Mouse (Mus musculus): ENCODE measurements around the gene 1700102P08Rik. TPM values are rescaled to one million over a fixed set of nuclear protein-coding genes. Genes with fewer than 3 reads are reported as not detected.

Gene 1700102P08Rik
- polyA plus RNA-seq, 1 experiment from 2014 or later: 2.2 TPM

DNA sequence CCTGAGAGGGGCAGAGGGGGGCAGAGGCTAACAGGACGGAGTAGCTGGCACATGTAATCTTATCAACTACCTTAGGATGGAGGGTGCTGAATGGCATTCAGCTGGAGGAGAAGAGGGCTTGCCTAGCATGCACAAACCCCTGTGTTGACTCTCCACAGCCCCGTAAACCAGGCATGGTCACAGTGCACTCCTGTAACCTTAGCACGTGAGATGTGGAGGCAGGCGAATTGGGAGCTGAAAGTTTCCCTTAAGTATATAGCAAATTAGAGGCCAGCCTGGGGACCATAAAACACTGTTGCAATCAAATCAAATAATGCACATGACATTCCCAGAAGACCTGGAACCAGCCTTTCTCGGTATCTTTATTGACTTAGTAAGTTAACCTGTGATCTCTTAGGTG lies 13.9 kb upstream of the 1700102P08Rik start:
- ATAC-seq (ENCODE audit: low FRiP score): no peak
- Histone ChIP-seq H3K27me3 (ENCODE audit: control insufficient read depth, insufficient read depth, low read length) (no peaks in the 10 kb centered on the region), H3K4me1 (replicated peaks; ENCODE audit: control insufficient read depth, insufficient read depth, low read length) (no peaks in the 10 kb centered on the region), H3K4me2 (replicated peaks) (no peak overlapping the region), H3K9ac (no peak overlapping the region), H3K4me3 (replicated peaks; ENCODE audit: low read length) (no peak overlapping the region), H3K9me3 (ENCODE audit: control insufficient read depth, low read length) (no peaks in the 10 kb centered on the region), H3K27ac (no peak overlapping the region), H3K36me3 (replicated peaks; ENCODE audit: control insufficient read depth, insufficient read depth) (peaks cover 98% of the 10 kb centered on the region)
- WGBS: 88% methylated on average over 5 of the region's 5 CpGs
- no peak for DNase-seq (ENCODE audit: low spot score)

DNA sequence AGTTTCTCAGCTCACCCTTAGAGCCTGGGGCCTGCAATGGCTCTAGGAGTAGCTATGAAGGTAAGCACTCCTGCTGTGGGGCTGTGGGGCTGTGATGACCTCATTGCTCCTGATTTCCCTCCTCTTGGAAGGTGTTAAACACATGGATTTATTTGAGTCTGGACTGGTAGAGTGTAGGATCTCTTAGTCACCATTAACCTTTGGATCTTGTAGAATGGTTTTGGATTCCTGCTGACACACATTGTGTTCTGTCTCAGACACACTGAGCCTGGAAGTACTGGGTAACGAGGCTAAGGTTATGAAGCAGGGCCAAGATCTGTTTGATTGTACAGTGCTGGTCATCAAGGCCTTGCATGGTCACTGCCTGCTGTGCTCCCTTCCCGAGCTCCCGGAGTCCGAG lies 13.3 kb upstream of the 1700102P08Rik start:
- Histone ChIP-seq H3K27me3 (ENCODE audit: control insufficient read depth, insufficient read depth, low read length) (no peaks in the 10 kb centered on the region), H3K4me3 (replicated peaks; ENCODE audit: low read length) (no peak overlapping the region)

DNA sequence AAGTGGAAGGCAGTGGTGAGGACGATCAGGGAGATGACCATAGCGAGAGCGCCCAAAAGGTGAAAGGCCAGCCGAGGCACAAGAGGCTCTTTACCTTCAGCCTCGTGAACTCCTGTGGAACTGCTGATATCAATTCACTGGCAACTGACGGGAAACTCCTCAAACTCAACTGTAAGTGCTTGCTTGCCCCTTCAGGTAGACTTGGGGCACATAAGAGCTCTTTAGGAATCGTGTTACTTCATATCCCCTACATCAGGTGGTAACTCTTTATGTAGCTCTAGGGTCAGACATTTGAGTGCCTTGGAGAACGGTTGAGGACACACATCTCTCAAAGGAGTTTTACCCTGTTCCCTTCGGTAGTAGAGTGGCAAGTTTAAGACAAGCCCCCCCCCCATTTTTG lies 11.2 kb upstream of the 1700102P08Rik start:
- Histone ChIP-seq H3K27ac (no peak overlapping the region), H3K27me3 (ENCODE audit: control insufficient read depth, insufficient read depth, low read length) (no peaks in the 10 kb centered on the region), H3K4me3 (replicated peaks; ENCODE audit: low read length) (no peak overlapping the region), H3K4me1 (replicated peaks; ENCODE audit: control insufficient read depth, insufficient read depth, low read length) (no peaks in the 10 kb centered on the region), H3K4me2 (replicated peaks) (no peak overlapping the region), H3K9me3 (ENCODE audit: control insufficient read depth, low read length) (no peaks in the 10 kb centered on the region), H3K9ac (no peak overlapping the region), H3K36me3 (replicated peaks; ENCODE audit: control insufficient read depth, insufficient read depth) (peaks cover 99% of the 10 kb centered on the region)
- ATAC-seq (ENCODE audit: low FRiP score) (no peak), DNase-seq (ENCODE audit: low spot score) (no peak)
- WGBS: 96% methylated on average over 9 of the region's 9 CpGs

More for the DNA sequence above, 13.3 kb upstream of the 1700102P08Rik start:
- WGBS: 94% methylated on average over 4 of the region's 4 CpGs
- Histone ChIP-seq H3K4me1 (replicated peaks; ENCODE audit: control insufficient read depth, insufficient read depth, low read length) (no peaks in the 10 kb centered on the region), H3K9me3 (ENCODE audit: control insufficient read depth, low read length) (no peaks in the 10 kb centered on the region), H3K9ac (no peak overlapping the region), H3K36me3 (replicated peaks; ENCODE audit: control insufficient read depth, insufficient read depth) (peaks cover 98% of the 10 kb centered on the region), H3K4me2 (replicated peaks) (no peak overlapping the region), H3K27ac (no peak overlapping the region)
- no peak for DNase-seq (ENCODE audit: low spot score)
- ATAC-seq (ENCODE audit: low FRiP score): no peak

DNA sequence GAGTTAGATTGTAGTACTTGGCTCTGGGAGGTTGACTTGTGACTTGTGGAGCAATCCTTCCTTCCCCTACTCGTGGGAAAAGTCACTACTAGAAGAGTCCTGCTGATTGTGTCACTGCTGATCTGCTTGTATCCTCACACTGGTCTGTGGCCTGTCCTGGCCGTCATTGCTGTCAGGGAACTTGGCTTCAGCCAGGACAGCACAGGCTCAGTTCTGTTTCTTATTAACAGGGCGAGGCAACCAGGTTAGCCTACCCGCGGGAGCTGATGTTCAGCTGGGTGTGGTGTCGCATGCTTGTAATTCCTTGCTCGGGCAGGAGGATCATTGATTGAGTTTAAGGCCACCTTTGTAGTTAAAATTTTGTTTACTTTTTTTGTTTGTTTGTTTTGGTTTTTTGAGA lies 7.6 kb upstream of the 1700102P08Rik start:
- Histone ChIP-seq H3K4me3 (replicated peaks; ENCODE audit: low read length) (no peak overlapping the region), H3K27me3 (ENCODE audit: control insufficient read depth, insufficient read depth, low read length) (no peaks in the 10 kb centered on the region), H3K4me2 (replicated peaks) (no peak overlapping the region), H3K27ac (no peak overlapping the region), H3K9me3 (ENCODE audit: control insufficient read depth, low read length) (no peaks in the 10 kb centered on the region), H3K9ac (no peak overlapping the region), H3K4me1 (replicated peaks; ENCODE audit: control insufficient read depth, insufficient read depth, low read length) (no peaks in the 10 kb centered on the region), H3K36me3 (replicated peaks; ENCODE audit: control insufficient read depth, insufficient read depth) (peaks cover 99% of the 10 kb centered on the region)
- ATAC-seq (ENCODE audit: low FRiP score) (no peak), DNase-seq (ENCODE audit: low spot score) (no peak)
- WGBS: 88% methylated on average over 7 of the region's 7 CpGs

DNA sequence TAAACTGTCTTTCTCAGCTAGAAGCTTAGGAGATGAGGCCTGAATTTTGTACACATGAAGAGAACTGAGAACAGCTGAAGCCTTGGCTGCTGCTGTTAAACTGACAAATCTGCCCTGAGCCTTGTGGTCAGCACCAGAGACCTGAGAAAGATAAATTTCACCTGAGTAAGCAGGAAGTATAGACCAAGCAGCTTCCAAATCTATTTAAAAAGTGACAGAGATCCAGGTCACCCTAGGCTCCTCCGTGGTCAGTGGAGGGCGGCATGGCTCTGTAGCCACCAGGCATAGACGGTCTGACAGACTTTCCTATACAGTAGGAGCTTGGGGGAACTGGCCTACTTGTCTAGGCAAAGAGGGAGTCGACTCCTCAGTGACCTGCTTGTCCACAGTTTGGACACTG lies 5.8 kb upstream of the 1700102P08Rik start:
- Histone ChIP-seq H3K27ac (no peak overlapping the region), H3K4me3 (replicated peaks; ENCODE audit: low read length) (no peak overlapping the region), H3K4me1 (replicated peaks; ENCODE audit: control insufficient read depth, insufficient read depth, low read length) (no peaks in the 10 kb centered on the region), H3K9ac (no peak overlapping the region), H3K4me2 (replicated peaks) (no peak overlapping the region), H3K36me3 (replicated peaks; ENCODE audit: control insufficient read depth, insufficient read depth) (peaks cover 99% of the 10 kb centered on the region), H3K9me3 (ENCODE audit: control insufficient read depth, low read length) (no peaks in the 10 kb centered on the region), H3K27me3 (ENCODE audit: control insufficient read depth, insufficient read depth, low read length) (no peaks in the 10 kb centered on the region)
- WGBS: 93% methylated on average over 4 of the region's 4 CpGs
- ATAC-seq (ENCODE audit: low FRiP score): no peak
- DNase-seq (ENCODE audit: low spot score): no peak

DNA sequence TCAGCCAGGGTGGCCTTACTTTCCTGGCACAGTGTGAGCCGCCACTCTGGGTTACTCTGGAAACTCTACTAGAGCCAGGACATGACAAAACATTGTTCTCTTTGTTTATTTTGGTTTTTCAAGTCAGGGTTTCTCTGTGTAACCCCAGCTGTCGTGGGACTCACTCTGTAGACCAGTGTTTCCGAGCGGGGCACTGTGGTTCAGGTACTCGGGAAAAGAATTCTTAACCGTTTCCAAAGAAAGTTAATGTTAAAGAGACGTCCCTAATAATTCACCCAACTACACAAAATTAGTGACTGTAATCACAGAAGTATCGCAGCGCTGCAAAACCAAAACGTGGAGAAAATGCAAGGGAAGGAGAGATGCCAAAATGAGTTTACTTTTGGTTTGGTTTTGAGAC lies 4.0 kb upstream of the 1700102P08Rik start:
- ATAC-seq (ENCODE audit: low FRiP score) (no peak), DNase-seq (ENCODE audit: low spot score) (no peak)
- Histone ChIP-seq H3K27ac (no peak overlapping the region), H3K4me1 (replicated peaks; ENCODE audit: control insufficient read depth, insufficient read depth, low read length) (no peaks in the 10 kb centered on the region), H3K36me3 (replicated peaks; ENCODE audit: control insufficient read depth, insufficient read depth) (peaks cover 99% of the 10 kb centered on the region), H3K9ac (no peak overlapping the region), H3K4me3 (replicated peaks; ENCODE audit: low read length) (no peak overlapping the region), H3K4me2 (replicated peaks) (no peak overlapping the region), H3K9me3 (ENCODE audit: control insufficient read depth, low read length) (no peaks in the 10 kb centered on the region), H3K27me3 (ENCODE audit: control insufficient read depth, insufficient read depth, low read length) (no peaks in the 10 kb centered on the region)
- 83% methylated on average over 10 of the region's 10 CpGs for WGBS

DNA sequence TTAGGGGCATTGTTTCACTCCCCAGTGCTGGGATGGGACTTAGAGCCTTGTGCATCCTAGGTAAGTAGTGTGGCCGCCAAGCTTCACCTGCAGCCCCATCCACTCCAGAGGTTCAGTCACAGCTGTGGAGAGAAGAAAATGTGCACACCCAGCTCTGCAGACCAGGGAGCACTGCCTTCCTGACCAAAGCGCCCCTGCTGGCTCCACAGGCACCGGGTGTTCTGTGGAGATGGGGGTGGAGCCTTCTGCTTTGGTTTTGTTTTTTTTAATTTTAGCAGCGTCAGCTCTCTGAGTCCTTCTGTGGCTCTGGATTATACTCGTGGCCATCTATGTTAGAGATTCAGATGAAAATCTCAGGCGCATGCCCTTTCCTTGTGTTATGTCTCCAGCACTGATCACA lies 3.4 kb upstream of the 1700102P08Rik start:
- ATAC-seq (ENCODE audit: low FRiP score): no peak
- Histone ChIP-seq H3K9ac (no peak overlapping the region), H3K4me1 (replicated peaks; ENCODE audit: control insufficient read depth, insufficient read depth, low read length) (no peaks in the 10 kb centered on the region), H3K36me3 (replicated peaks; ENCODE audit: control insufficient read depth, insufficient read depth) (peaks cover 98% of the 10 kb centered on the region), H3K27ac (no peak overlapping the region), H3K27me3 (ENCODE audit: control insufficient read depth, insufficient read depth, low read length) (no peaks in the 10 kb centered on the region), H3K4me3 (replicated peaks; ENCODE audit: low read length) (no peak overlapping the region), H3K4me2 (replicated peaks) (no peak overlapping the region), H3K9me3 (ENCODE audit: control insufficient read depth, low read length) (no peaks in the 10 kb centered on the region)
- DNase-seq (ENCODE audit: low spot score): no peak
- 87% methylated on average over 6 of the region's 6 CpGs for WGBS

DNA sequence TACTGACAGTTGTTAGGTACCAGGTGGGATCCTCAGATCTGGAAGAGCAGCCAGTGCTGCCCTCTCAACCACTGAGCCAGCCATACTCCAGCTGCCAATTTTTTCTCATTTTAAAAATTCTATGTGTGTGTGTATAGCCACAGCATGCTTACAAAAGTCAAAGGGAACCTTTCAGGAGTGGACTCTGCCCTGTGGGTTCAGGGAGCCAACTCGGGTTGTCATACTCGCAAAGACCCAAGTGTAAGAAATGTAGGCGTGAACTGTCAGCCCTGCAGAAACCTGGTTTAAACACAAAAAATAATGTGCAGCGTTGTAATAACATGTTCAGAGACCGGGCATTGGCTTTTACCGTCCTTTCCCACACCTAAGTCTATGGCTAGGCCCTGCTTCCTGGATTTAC lies 1.6 kb downstream of the 1700102P08Rik start:
- Histone ChIP-seq H3K27me3 (ENCODE audit: control insufficient read depth, insufficient read depth, low read length) (no peaks in the 10 kb centered on the region), H3K4me3 (replicated peaks; ENCODE audit: low read length) (no peak overlapping the region), H3K27ac (no peak overlapping the region), H3K9me3 (ENCODE audit: control insufficient read depth, low read length) (no peaks in the 10 kb centered on the region), H3K4me1 (replicated peaks; ENCODE audit: control insufficient read depth, insufficient read depth, low read length) (no peaks in the 10 kb centered on the region), H3K9ac (no peak overlapping the region), H3K36me3 (replicated peaks; ENCODE audit: control insufficient read depth, insufficient read depth) (peaks cover 48% of the 10 kb centered on the region), H3K4me2 (replicated peaks) (no peak overlapping the region)
- DNase-seq (ENCODE audit: low spot score): no peak
- ATAC-seq (ENCODE audit: low FRiP score): no peak
- WGBS: 97% methylated on average over 6 of the region's 6 CpGs

DNA sequence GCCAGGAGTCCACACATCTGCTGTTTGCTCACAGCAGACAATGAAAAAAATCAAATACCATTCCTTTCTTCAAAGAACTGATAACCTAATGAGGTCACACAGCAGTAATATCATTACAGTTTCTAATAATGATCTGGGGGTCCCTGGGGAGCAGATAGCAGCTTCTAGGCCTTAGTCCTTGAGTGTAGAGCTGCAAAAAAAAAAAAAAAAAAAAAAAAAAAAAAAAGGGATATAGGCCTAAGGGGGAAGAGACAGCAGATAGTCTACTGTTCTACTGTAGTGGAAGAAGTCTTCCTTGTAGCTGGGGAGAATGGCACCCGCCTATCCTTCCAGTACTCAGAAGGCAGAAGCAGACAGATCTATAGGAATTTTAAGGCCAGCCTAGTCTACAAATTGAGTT lies 2.8 kb downstream of the 1700102P08Rik start:
- no peak for DNase-seq (ENCODE audit: low spot score)
- no peak for ATAC-seq (ENCODE audit: low FRiP score)

DNA sequence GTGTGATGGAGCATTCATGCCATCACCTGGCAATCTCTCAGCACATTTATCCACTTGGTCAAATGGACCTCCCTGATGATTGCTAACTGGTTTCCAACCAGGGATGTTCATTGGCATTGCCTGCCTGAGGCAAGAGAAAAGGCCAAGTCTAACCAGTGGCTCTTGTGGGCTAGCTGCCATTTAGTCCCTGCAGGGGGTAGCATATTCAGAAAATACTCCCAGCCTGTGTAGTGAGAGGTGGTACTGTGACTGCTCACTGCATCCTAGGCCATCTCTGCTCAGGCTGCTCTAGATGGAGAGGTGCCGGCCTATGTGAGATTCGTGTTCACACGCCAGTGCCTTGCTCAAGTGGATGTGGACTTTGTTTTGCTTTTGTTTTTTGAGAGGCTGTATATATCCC lies 5.7 kb downstream of the 1700102P08Rik start:
- no peak overlapping the region for H3K27ac ChIP-seq
- peaks cover 9% of the 10 kb centered on the region; the same call in 1 of the 2 replicates for H3K4me1 ChIP-seq (replicated peaks; ENCODE audit: control insufficient read depth, insufficient read depth, low read length)
- no peaks in the 10 kb centered on the region for H3K27me3 ChIP-seq (ENCODE audit: control insufficient read depth, insufficient read depth, low read length)
- 91% methylated on average over 3 of the region's 3 CpGs for whole genome bisulfite sequencing
- no peak overlapping the region for H3K4me3 ChIP-seq (replicated peaks; ENCODE audit: low read length)
- H3K4me2 ChIP-seq (replicated peaks): no peak overlapping the region
- H3K9me3 ChIP-seq (ENCODE audit: control insufficient read depth, low read length): no peaks in the 10 kb centered on the region
- DNase-seq (ENCODE audit: low spot score): no peak
- ATAC-seq (ENCODE audit: low FRiP score): no peak
- H3K9ac ChIP-seq: no peak overlapping the region
- H3K36me3 ChIP-seq (replicated peaks; ENCODE audit: control insufficient read depth, insufficient read depth): peaks cover 8% of the 10 kb centered on the region

More for the DNA sequence above, 2.8 kb downstream of the 1700102P08Rik start:
- Histone ChIP-seq H3K9me3 (ENCODE audit: control insufficient read depth, low read length) (no peaks in the 10 kb centered on the region), H3K4me3 (replicated peaks; ENCODE audit: low read length) (no peak overlapping the region), H3K4me2 (replicated peaks) (no peak overlapping the region), H3K27ac (no peak overlapping the region), H3K36me3 (replicated peaks; ENCODE audit: control insufficient read depth, insufficient read depth) (peaks cover 37% of the 10 kb centered on the region), H3K27me3 (ENCODE audit: control insufficient read depth, insufficient read depth, low read length) (no peaks in the 10 kb centered on the region), H3K4me1 (replicated peaks; ENCODE audit: control insufficient read depth, insufficient read depth, low read length) (no peaks in the 10 kb centered on the region), H3K9ac (no peak overlapping the region)
- WGBS: 86% methylated on average over 1 of the region's 1 CpGs

All from hindbrain, embryonic 14.5 days (tissue).